Mouse (Mus musculus) embryo, embryonic 10.5 days (tissue): ENCODE measurements around the gene Dclre1c.
"Not testable (repeated sequence)": the region's sequence is repeated elsewhere in the genome, so short reads cannot be mapped to it uniquely, and the experiment has no call there.

Experiments
- DNase-seq: peaks from one replicate; pipeline ENCODE4 v3.0.0-alpha.2; 2015; ENCODE audit warnings: low spot score

Gene Dclre1c

DNA sequence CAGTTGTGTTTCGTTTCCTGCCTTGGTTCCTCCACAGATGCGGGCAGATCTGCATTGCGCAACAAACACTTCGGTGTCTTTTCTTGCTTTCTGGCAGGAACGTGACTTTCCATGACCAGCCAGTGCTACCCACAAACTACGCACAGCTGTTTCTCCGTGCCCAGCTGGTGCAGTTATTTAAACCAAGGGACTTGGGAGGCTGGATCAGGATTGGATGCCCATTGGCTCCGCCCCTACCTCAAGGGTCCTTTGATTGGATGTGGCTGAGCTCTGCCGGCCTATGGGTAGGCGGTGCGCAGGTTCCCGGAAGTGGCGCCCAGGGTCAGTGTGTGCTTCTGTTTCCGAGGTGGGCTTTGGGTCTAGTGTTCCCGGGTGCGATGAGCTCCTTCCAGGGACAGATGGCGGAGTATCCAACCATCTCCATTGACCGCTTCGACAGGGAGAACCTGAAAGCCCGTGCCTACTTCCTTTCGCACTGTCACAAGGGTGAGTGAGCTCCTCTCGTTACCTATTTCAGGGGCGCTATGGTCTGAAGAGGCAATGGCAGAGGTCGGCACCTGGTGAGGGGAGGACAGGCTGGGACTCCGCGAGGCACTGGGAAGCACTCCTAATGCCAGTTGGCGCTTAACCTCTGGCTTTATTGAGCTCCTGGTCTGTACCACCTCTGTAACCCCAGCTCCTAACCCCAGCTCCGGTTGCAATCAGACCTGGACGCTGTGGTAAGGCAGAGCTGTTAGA is at the start of gene Dclre1c:
TSS of gene Dclre1c (plus strand) at position 291 of the 738 bp plus-strand sequence.
- peak; percentile 96 for DNase-seq

DNA sequence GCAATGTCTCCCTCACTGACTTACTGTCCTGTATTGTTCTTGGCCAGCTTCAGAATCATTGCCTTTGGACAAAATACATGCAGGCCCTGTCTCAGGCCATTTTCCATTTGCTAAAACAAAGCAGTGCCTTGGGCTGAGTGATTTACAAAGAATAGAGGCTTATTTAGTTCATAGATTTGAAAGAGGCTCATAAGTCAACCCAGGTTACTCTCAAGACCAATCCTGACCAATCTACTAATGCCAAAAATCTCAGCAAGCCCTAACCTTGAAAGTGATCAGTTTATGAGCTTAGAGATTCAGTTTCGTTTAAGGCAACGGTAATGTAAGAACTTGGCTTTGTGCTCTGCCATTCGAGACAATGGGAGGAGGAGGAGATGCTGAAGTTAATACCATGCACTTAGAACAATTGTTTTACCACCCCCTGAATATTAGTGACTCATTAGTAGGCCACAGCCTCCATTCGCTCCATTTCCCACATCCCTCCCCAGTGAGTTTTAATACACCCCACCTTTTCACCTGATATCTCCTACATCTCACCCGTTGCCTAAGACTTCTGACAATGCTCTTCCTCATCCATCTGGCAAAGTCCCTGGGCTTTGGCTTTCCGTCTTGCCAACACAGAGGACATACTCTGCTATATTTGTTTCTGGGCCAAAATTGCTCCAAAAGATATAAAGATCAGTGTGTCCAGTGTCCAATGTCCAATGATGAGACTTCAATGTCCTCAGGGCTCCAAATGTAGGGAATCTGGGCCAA is 36.6 kb upstream of the Dclre1c start:
- DNase-seq = no peak

DNA sequence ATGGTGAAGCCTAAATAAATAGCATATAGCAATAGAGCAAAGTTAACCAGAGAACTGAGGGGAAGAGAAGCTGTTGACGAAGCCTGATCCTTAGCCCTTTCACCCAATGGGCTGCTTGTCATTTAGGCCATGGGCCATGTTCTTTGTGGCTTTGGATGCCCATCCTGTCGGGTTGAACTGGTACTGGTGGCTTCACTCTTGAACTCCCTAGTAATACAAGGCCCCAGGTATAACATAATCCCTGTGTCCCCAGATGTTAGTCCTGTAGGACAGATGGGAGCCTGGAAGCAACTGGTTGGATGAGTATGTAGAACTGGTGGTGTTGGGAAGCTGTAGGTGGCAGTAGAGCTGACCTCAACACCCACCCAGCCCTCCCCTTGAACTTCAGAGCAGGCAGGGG is 32.0 kb upstream of the Dclre1c start:
- no peak for DNase-seq

DNA sequence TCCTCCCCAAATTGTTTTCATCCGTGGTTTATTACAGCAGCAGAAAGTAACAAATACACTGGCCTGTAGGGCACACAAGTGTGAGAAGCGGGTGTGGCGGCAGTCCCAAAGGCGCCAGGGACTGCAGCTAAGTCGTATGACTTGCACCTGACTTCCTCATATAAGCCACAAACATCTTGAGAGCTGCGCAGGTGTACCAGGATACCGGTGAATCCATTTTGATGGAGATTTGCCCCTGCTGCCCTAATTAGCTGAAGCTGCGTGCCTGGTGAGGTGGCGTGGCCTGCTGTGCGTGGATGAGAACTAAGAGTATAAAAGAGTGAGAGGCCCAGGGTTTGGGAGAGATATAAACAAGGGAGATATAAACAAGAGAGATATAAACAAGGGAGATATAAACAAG is 26.8 kb upstream of the Dclre1c start, which contains the start of gene Olah:
TSS of gene Olah (minus strand) at position 101 of the 400 bp plus-strand sequence.
- not testable (repeated sequence) for DNase-seq

DNA sequence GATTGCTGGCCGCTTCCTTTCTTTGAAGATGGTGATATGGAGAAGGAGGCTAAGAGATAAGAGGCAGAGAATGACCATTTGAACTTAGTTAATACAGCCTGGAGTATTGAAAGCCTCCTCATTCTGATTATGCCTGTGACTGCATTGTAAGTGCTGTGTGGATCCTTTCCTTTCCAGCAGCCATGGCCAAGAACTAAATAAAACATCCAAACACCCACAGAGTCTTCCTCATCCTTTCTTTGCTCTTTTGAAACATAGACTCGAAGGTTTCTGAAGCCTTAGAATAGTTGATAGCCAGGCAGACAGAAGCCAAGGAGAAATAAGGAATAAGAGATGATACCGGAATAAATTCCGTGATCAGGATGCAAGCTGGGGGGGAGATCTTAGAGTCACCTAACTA is 17.9 kb upstream of the Dclre1c start:
- DNase-seq = no peak

DNA sequence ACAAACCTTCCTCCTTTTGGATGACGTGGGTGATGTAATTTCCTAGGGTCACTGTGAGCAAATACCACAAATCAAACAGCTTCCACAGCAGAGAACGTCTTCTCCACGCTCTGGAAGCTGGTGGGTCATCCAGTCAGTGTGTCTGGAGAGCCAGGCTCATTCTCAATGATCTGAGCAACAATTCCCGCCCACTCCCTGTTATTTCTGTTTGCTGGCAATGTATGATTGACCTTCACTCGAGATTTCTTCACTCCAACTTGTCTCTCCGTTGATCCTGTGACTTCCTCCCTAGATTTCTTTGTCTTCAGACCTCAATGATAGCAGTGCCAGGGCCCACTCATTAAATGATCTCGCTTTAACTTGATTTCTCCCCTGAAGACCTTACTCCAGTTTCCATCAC is 16.2 kb upstream of the Dclre1c start:
- no peak for DNase-seq

DNA sequence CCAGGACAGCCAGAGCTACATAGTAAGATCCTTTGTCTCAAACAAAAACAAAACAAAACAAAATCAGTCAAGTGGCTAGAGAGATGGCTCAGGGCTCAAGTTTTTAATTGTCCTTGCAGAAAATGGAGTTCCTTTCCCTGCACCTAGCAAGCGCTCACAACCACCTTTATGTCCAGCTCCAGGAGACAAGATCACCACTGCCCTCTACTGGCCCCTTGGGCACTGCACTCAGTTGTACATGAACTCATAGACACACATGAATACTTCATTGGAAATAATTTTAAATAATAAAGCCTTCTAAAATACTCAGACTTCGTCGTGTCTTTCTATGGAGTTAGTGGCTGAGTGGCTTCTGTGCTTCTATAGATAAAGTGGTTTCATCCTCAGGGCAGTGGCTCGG is 9.7 kb upstream of the Dclre1c start:
- DNase-seq = peak; percentile 84

DNA sequence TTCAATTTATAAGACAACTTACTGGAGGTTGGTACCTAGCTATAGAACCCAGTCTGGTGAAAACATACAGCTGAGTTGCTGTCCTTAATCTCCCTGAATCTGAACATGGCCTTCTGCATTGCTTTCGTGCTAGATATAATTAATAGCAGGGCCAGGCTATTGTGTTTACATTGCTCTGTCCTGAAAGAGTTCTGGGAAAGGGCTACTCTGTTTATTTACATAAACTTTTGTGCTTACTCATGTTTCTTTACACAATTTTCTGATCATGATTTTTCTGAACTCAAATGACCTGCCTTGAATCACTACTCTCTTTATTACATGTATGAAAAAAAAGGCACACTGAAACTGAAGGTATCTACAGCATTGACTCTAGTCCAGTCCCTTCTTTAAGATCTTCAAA is 8.3 kb upstream of the Dclre1c start:
- no peak for DNase-seq

DNA sequence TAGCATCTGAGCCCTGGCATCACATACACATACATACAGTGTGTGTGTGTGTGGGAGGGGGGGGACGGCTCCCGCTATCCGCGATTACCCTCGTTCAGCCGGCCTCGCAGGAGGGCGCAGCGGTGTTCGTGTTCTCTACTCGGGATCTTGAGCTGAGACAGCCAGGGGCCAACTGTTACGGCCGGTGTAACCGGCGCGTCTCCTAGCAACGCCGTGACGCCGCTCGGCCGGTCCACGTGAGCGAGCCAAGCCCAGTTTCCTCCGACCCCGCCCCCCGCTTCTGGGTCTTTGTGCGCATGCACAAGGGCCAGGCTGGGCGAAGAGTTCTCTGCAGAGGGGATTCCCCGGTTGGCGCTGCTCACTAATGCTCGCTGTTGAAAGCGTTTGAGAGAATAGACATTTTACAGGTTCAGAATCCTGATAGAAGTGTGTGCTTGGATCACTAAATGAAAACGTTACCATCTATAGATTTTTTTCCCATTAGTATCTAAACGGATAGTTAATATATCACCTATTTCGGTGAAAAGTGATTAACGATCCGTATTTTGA is 5.0 kb upstream of the Dclre1c start:
- DNase-seq = peak; percentile 98

DNA sequence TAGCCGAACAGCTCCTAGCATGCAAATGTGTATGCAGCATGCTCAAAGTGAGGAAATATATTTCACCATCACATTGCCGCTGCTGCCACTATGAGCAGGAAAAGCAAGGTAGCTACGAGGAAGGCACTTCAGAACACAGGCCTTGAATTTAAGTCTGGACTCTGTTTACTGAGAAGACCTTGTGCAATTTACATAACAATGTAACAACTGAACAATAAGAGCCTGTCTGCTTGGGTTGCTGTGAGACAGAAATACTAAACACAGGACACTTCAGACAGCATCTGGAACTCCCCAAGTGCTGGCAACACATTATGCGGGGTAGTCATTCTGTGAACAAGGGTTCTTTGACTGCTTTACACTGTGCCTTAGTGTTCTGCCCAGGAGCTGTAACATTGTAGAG is 3.8 kb upstream of the Dclre1c start:
- peak; percentile 44 for DNase-seq

DNA sequence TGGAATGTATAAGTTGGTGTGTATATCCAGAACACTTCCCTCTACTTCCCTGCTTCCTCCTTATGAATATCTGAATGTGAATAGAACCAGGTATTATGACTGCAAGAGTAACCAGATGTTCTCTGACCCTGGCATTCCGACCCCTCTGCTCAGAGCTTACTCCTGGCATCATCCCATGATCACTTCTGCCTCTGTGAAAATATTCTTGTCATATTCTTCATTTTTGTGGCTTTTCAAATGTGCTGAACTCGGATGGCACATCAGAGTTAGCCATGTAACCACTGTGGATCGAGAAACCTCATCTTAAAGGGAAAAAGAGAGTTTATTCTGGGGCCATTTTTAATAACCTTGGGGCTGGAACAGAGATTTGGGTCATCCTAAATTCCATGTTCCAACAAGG is 1.4 kb upstream of the Dclre1c start, which contains the start of gene Meig1:
TSS of gene Meig1 (minus strand) at position 101 of the 400 bp plus-strand sequence.
- DNase-seq = no peak

DNA sequence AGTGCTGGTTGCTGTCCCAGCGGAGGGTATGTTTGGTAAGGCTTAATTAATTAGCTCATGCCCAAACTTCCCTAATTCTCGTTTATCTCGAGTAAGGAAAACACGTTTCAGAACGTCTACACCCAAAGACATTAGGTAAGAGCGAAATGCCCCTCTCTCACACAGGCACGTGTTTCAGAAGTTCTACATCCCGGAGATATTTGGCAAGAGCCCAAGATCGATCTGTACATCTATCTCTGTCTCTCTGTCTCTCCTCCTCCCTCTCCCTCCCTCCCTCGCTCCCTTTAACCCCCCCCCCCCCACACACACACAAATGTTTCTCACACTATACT is 614 bp downstream of the Dclre1c start:
- no peak for DNase-seq

DNA sequence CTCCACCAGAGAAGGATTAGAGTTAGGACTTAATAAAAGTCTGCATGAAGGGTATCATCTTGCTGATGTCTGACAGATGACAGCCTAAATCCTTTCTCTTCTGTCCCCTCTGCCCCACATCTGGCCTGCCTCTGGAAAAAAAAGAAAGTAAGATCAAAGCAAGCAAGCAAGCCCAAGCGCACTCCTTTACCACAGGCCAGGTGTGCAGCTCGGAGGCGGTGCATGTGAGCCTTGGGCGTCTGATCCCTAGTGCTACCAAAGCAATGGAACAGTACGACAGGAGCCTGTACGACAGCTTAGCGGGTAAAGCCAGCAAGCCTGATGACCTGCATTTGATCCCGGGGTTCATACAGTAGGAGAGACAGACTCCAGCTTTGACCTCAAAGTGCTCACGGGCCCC is 7.0 kb downstream of the Dclre1c start:
- no peak for DNase-seq

DNA sequence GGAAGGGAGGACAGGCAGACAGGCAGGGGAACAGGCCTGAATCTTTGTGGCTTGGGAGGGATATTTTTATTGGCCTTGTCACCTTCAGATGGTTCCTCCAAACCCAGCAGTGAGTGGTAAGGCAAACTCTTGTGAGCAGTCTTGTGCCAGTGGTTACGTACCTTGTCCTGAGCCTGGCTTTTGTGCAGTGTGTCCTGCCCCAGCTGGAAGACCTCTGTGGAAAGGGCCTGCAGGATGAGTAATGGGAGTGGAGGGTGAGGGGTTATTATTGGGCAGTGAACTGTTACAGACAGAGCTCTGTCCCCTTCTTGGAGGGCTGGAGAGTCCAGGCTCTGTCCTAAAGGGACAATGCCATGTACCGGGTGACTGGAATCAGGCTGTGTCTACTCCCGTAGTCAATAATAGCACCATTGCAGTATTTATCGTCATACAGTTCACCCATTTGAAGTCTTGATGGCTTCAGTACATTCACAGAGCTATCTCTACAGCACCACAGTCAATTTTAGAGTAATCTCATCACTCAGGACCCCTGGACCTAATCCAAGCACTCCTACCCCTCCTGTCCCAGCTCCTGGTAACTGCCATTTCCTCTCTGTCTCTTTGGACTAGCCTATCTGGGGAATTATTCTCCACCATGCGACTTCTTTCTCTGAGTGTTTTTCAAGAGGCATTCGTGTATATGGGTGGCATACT is 11.6 kb downstream of the Dclre1c start:
- no peak for DNase-seq

DNA sequence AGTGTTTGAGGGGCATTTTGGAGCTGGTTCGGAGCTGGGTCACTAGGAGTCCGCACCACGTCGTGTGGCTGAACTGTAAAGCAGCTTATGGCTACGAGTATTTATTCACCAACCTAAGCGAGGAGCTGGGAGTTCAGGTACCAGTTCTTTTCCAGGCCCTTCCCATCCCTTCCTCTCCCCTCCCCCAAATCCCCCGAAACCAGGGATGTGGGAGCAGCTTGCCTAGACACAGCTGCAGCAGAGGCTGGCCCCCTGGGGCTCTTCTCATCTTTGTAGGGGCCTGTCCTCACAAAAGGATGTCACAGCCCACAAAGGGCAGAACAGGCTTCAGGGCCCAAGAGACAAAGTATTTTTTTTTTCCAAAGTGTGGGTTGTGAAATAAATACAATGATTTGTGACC is 14.0 kb downstream of the Dclre1c start:
- DNase-seq = no peak

DNA sequence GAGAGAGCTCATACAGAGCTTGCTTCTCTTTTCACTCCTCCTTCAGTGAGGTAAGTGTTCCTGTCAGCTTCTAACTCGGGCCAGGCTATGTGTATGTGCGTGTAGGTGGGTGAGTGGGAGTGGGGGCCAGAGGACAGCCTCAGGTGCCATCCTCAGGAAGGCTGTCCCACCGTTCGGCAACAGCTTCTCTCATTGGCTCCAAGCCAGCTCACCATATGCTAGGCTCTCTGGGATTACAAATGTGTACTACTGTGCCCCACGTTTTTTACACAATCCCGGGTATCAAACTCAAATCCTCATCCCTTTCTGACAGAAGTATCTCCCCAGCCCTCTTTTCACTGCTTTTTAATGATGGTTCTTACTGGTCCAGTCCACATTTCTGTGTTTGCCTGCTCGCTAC is 20.3 kb downstream of the Dclre1c start:
- DNase-seq = no peak

DNA sequence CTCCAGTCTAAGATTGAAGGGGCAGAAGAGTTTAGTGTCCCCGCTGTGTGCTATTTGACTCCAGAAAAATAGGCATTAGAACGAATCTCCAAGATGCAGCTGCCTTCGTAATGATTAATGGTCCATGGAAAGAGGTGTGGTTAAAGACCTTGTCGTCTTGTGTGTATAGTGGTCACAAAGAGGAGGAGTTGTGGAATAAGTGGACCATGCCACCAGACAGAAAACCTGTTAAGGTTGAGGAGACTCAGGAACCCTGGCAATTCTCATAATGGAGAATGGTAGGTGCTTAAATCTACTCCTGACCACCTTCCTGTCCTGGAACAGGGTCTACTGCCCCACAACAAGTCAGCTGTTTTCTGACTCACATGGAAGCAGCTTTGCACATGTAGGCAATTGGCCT is 22.1 kb downstream of the Dclre1c start:
- no peak for DNase-seq

DNA sequence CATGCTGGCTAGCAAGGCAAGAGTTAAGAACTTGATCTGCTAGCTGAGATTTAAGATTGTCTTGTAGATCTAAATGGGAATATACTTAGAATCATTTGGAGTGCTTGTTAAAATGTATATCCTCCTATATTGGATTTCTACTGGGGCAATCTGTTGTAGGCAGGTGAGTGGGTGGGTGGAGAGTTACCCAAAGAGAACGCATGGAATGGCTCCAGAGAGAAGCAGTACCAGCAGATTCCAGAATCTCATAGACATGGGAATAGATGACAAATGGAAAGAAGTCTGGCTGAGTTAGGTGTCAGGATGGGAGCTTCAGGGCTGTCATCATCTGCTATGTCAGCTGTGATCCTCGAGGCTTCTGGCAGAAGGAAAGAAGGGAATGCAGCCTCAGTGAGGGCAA is 25.5 kb downstream of the Dclre1c start:
- no peak for DNase-seq

DNA sequence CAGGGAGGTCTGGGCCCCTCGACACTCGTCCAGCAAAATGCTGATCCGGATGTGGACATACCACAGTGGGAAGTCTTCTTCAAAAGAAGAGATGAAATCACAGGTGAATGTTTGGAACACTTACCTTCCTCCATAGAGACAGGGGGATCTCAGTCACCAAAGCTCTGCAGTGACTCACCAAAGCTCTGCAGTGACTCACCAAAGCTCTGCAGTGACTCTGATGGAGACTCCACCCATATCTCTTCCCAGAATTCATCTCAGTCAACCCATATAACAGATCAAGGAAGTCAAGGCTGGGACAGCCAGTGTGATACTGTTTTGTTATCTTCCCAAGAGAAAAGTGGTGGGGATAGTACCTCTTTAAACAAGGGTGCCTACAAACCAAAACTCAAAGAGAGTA is 29.2 kb downstream of the Dclre1c start:
- DNase-seq = no peak

DNA sequence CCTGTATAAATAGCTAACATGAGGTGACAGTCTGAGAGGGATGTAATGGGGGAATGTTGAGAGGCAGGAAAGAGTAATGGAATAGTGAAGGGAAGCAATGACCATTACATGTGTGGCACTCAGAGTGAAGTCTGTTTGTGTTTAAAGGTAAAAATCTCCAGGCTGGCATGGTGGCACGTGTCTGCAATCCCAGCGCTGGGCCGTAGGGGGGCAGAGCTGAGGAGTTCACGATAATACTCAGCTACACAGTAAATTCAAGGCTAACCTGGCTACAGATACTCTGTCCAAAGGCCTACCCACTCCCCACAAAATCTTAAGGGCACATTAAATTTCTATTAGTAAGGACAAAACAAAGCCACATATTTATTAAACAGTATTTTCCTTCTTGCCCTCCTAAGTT is 32.7 kb downstream of the Dclre1c start:
- no peak for DNase-seq

DNA sequence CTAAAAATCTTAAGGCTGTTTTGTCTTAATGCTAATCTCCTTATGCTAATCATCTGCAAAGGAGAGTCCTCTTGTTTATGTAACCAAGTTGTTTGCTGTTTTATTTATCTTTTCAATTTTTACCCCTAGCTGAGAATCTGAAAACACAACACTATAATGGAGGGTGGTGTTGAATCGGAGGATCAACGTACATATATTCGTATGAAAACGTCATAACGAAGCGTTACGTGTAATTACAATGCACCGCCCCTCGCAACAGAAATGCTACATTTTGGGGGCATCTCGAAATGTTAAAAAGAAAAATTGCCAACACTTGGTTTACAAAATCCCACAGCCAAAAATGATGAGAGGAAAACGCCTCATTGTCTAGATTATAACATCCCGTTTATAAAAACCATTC is 50.0 kb downstream of the Dclre1c start:
- no peak for DNase-seq

DNA sequence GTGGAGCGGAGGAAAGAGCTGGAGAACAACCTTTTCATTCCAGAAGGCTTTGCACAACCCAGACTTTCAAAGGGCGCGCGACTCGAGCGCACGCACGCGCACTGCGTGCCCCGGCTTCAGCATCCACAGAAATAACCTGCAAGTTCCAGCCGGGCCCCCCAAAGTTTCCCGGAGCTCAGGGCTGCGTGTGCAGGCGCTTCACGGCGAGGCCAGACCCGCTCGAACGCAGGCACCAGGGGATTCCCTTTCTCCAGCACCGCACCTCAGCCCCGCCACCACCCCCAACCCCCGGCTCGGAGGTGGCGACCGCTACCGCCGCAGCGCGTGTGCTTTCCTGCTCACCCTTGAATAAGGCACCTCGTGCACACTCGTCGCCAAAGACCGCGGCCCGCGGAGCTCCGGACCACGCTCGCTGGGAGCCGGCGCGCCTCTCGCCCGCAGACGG is 50.5 kb downstream of the Dclre1c start:
- peak; percentile 80 for DNase-seq

DNA sequence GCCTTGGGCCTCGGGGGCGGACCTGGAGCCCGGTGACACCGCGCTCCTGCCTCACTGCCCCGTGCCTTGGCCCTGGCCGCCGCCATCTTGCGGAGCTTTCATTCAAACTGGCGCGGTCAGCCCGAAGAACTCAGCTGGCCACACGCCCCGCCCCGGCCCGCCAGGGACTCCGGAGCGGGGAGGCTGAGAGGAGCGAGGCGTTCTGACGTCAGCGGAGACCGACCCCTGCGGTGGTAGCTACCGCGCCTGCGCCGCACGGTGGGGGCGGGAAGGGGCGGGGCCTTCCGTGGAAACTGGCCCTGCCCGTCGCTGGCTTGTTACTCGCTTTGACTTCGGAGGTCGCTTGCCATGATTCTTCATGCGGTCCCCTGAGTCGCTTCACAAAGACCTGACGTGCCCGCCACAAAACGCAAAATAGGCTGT is 50.9 kb downstream of the Dclre1c start, which contains the start of gene Suv39h2:
TSS of gene Suv39h2 (minus strand) at position 171 of the 423 bp plus-strand sequence.
- peak; percentile 98 for DNase-seq
